Mouse (Mus musculus) liver, adult (tissue): Measurements from ENCODE around the gene Glipr1l2.

Experiments
- GATA4 ChIP-seq: IDR thresholded peaks from 2 replicates; pipeline ENCODE4 v1.6.1; 2014; ENCODE audit warnings: mild to moderate bottlenecking, low read length; ENCODE audit not compliant: insufficient replicate concordance

Gene Glipr1l2

GRCm38 (mm10) chr10:112083157-112083556 is at the start of gene Glipr1l2:
TSS of gene Glipr1l2 (plus strand) at chr10:112083354.
- no peak for TF ChIP-seq GATA4

- no peak for TF ChIP-seq GATA4
These were observed 31.9 kb upstream of the Glipr1l2 start for GRCm38 (mm10) chr10:112051220-112051619.

GRCm38 (mm10) chr10:112059702-112060582 is 23.2 kb upstream of the Glipr1l2 start, which contains the start of gene Glipr1l1:
TSS of gene Glipr1l1 (plus strand) at chr10:112060189.
- TF ChIP-seq GATA4, result no peak

- TF ChIP-seq GATA4, result no peak
These were observed 3.1 kb upstream of the Glipr1l2 start for GRCm38 (mm10) chr10:112080044-112080443.

GRCm38 (mm10) chr10:112110401-112110800 is 27.2 kb downstream of the Glipr1l2 start:
- TF ChIP-seq GATA4, result no peak

- no peak for TF ChIP-seq GATA4
These were observed 49.0 kb downstream of the Glipr1l2 start for GRCm38 (mm10) chr10:112132194-112132593.

GRCm38 (mm10) chr10:112138050-112138870 is 55.1 kb downstream of the Glipr1l2 start:
- no peak for TF ChIP-seq GATA4

GRCm38 (mm10) chr10:112138871-112139430 is 55.8 kb downstream of the Glipr1l2 start:
- no peak for TF ChIP-seq GATA4

- no peak for TF ChIP-seq GATA4
These were observed 56.7 kb downstream of the Glipr1l2 start for GRCm38 (mm10) chr10:112139834-112140233.
